Mouse (Mus musculus): ENCODE results near the gene Mcpt1.
"Not testable (repeated sequence)": the region's sequence is repeated elsewhere in the genome, so short reads cannot be mapped to it uniquely, and the experiment has no call there.

Mcpt1 gene

DNA sequence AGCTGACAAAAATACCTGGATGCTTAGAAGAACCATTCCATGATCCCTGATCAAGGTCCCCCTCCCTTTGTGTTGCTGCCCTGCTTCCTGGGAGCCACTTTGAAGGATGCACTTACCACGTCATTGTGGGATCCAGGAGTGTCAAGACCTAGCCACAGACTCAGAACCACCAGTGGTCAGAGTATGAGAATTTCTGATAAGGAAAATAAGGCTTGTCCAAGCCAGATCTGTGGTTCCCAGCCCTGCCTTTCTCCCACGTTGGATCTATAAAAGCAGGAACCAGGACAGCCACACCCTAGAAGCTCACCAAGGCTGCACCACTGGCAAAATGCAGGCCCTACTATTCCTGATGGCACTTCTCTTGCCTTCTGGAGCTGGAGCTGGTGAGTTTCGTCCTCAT lies at the start of gene Mcpt1:
Gene Mcpt1, plus strand, starts transcription at position 301 of the 400 bp plus-strand sequence.
- not testable (repeated sequence) for DNase-seq

GRCm38 (mm10) chr14:55987464-55987863 lies 30.3 kb upstream of the Mcpt1 start:
- DNase-seq = not testable (repeated sequence)

- no peak for DNase-seq
These were observed 4.6 kb upstream of the Mcpt1 start for GRCm38 (mm10) chr14:56013147-56013546.

- DNase-seq = no peak
These were observed 3.8 kb upstream of the Mcpt1 start for GRCm38 (mm10) chr14:56013924-56014323.

GRCm38 (mm10) chr14:56019446-56019845 lies 1.7 kb downstream of the Mcpt1 start:
- no peak for DNase-seq

DNA sequence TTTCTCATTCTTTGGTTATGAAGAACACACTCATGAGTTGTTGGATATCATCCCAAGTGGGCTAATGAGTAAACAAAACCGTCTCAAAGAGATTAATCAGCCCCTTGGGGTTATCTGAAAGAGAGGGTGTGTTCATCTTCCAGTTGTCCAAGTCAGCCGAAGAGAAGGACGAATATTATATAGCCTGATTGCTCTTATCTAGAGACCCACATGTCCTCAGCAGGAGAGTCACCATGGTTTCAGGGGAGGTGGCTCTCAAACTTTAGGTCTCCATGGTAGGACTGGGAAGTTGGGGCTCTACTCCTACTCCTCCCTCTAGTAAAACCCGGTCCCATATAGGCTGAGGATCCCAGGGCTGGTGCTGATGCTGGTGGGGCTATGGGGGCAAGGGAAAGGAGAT lies 3.5 kb downstream of the Mcpt1 start:
- DNase-seq = not testable (repeated sequence)

DNA sequence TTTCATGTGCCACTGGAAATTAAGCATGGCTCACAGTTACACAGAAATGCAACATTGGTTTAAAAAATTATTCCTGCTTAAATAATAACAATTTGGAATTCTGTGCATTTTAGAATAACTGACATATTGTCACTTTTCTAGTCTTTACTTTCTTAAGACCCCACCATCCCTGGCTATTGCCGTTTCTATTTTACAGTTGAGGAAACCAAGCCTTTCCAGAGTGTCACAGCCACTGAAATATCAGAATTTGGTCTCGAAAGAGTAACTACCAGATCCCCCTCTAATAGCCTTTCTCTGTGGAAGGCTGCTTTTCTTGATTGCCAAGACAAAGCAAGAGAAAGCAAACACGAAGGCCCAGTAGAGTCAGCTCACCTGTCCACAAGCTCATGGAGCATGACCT lies 12.6 kb downstream of the Mcpt1 start, which contains the start of gene Mcpt9:
Gene Mcpt9, minus strand, starts transcription at position 101 of the 400 bp plus-strand sequence.
- DNase-seq = not testable (repeated sequence)

DNA sequence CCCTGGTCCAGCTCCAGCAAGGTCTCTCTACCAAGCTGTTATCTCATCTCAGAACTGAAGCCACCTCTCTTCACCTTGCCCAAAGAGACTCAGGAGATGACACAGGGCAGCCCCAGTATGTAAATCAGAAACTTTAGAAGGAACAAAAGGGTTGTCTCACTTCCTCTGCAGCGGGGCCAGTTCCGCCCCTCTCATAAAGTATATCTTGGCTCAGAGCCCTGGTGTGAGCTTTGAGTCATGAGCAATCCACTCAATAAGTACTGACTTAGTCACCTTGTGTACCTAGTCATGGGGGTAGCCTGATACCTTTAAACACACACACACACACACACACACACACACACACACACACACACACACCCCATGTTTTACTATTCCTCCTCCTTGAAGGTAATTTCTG lies 16.7 kb downstream of the Mcpt1 start:
- DNase-seq = no peak

GRCm38 (mm10) chr14:56041792-56042191 lies 24.0 kb downstream of the Mcpt1 start, which contains the start of gene Mcpt2:
TSS of gene Mcpt2 (plus strand) at chr14:56042041.
- not testable (repeated sequence) for DNase-seq

DNA sequence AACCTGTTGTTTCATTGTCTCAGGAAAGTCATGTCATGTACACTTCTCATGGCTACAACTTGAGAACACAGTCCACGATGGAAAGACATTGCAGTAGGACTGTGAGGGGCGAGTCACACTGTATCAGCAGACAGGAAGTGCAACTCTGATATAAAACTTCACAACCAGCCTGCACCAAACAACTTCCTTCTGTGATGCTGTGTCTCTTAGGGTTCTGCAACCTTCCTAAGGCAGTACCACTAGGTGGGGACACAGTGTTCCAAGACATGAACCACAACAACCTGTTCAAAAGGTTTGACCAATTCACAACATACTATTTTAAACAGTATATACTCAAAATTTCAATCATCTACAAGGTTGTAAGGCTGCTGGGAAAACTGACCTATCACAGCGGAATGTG lies 37.6 kb downstream of the Mcpt1 start:
- DNase-seq = no peak

DNA sequence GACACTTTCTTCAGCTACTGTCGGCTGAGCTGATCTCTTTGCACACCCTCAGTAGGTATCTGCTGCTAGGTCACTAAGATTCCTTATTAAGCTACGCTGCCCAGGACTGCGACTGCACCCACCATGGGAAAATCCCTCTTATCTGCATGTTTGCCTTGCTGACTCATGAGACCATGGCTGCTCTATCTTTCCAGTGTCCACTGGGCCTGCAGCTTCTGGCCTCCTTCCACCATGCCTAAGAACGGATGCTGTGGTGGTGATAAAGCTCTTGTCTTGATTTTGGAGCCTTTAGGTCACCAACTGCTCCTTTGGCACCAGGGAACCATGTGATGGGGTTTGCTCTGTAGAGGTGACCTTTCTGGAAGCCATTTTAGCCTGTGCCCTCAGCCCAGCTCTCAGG lies 40.0 kb downstream of the Mcpt1 start:
- DNase-seq = no peak

DNA sequence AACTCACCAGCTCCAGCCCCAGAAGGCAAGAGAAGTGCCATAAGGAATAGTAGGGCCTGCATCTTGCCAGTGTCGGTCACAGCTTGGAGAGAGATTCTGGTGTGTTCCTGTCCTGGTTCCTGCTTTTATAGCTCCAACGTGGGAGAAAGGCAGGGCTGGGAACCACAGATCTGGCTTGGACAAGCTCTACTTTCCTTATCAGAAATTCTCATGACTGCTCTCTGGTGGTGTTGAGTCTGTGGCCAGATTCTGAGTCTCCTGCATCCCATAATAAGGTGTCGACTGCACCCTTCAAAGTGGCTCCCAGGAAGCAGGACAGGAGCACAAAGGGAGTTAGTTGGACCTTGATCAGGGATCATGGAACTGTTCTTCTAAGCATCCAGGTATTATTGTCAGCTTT lies 44.4 kb downstream of the Mcpt1 start, which contains the start of gene Mcpt4:
Gene Mcpt4, minus strand, starts transcription at position 101 of the 400 bp plus-strand sequence.
- DNase-seq = not testable (repeated sequence)
